Mouse (Mus musculus): Measurements from ENCODE around the gene Gm43518. TPM values are rescaled to one million over a fixed set of nuclear protein-coding genes. Genes with fewer than 3 reads are reported as not detected.

Gm43518 gene
- polyA plus RNA-seq, 1 experiment from 2014 or later, result 2.0 TPM

GRCm38 (mm10) chr5:123938479-123938878 lies 11.3 kb downstream of the Gm43518 start:
- no peak for DNase-seq (ENCODE audit: low spot score)
- WGBS, result 88% methylated on average over 5 of the region's 5 CpGs
- H3K36me3 ChIP-seq (replicated peaks), result no peaks in the 10 kb centered on the region
- H3K27ac ChIP-seq (replicated peaks), result no peak overlapping the region
- no peaks in the 10 kb centered on the region for H3K27me3 ChIP-seq (replicated peaks; ENCODE audit: low read depth, poor library complexity, severe bottlenecking)
- peaks cover 4% of the 10 kb centered on the region for H3K4me1 ChIP-seq
- no peak overlapping the region for H3K4me3 ChIP-seq
- H3K9me3 ChIP-seq, result no peaks in the 10 kb centered on the region

GRCm38 (mm10) chr5:123946546-123946945 lies 19.3 kb downstream of the Gm43518 start:
- DNase-seq (ENCODE audit: low spot score), result no peak
- WGBS, result 69% methylated on average over 4 of the region's 4 CpGs
- no peaks in the 10 kb centered on the region for H3K4me1 ChIP-seq

GRCm38 (mm10) chr5:123947041-123947761 lies 20.0 kb downstream of the Gm43518 start:
- 53% methylated on average over 7 of the region's 7 CpGs for WGBS
- H3K27me3 ChIP-seq (replicated peaks; ENCODE audit: low read depth, poor library complexity, severe bottlenecking), result no peaks in the 10 kb centered on the region
- H3K4me3 ChIP-seq, result no peak overlapping the region
- no peak overlapping the region for H3K27ac ChIP-seq (replicated peaks)
- no peaks in the 10 kb centered on the region for H3K9me3 ChIP-seq
- no peaks in the 10 kb centered on the region for H3K36me3 ChIP-seq (replicated peaks)
- no peak for DNase-seq (ENCODE audit: low spot score)
- H3K4me1 ChIP-seq, result no peaks in the 10 kb centered on the region

More at GRCm38 (mm10) chr5:123946546-123946945, 19.3 kb downstream of the Gm43518 start:
- no peaks in the 10 kb centered on the region for H3K9me3 ChIP-seq
- no peaks in the 10 kb centered on the region for H3K27me3 ChIP-seq (replicated peaks; ENCODE audit: low read depth, poor library complexity, severe bottlenecking)
- no peak overlapping the region for H3K4me3 ChIP-seq
- H3K27ac ChIP-seq (replicated peaks), result no peak overlapping the region
- no peaks in the 10 kb centered on the region for H3K36me3 ChIP-seq (replicated peaks)

GRCm38 (mm10) chr5:123952365-123953045 lies 25.3 kb downstream of the Gm43518 start:
- H3K4me3 ChIP-seq, result no peak overlapping the region
- no peaks in the 10 kb centered on the region for H3K9me3 ChIP-seq
- H3K4me1 ChIP-seq, result peaks cover 5% of the 10 kb centered on the region; the same call in 1 of the 2 replicates
- DNase-seq (ENCODE audit: low spot score), result no peak
- no peaks in the 10 kb centered on the region for H3K36me3 ChIP-seq (replicated peaks)
- WGBS, result 69% methylated on average over 5 of the region's 5 CpGs
- H3K27ac ChIP-seq (replicated peaks), result no peak overlapping the region
- H3K27me3 ChIP-seq (replicated peaks; ENCODE audit: low read depth, poor library complexity, severe bottlenecking), result no peaks in the 10 kb centered on the region

GRCm38 (mm10) chr5:123957213-123957612 lies 30.0 kb downstream of the Gm43518 start:
- no peak overlapping the region for H3K27ac ChIP-seq (replicated peaks)
- H3K36me3 ChIP-seq (replicated peaks), result no peaks in the 10 kb centered on the region
- 90% methylated on average over 8 of the region's 8 CpGs for WGBS
- no peaks in the 10 kb centered on the region for H3K27me3 ChIP-seq (replicated peaks; ENCODE audit: low read depth, poor library complexity, severe bottlenecking)
- no peak overlapping the region for H3K4me3 ChIP-seq
- H3K4me1 ChIP-seq, result peaks cover 17% of the 10 kb centered on the region; the same call in 1 of the 2 replicates
- H3K9me3 ChIP-seq, result no peaks in the 10 kb centered on the region
- DNase-seq (ENCODE audit: low spot score), result no peak

DNA sequence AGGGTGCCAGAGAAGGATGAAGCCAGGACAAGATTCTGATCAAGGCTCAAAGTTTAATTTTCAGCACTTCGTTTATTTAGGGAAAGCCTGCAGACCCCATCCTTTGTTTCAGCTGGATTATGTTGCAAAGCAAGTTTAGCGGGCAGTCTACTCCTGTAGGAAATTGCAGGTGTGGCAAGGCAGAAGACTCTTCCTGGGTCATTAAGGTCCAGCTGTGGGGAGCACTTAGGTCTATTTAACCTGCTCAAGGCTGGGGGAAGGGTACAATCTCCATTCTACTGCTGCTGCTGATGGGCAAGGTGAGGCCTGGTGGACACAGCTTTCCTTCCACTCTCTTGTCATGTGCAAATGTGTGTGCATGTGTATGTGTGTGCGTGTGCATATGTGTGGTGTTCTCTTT lies 31.8 kb downstream of the Gm43518 start:
- H3K4me1 ChIP-seq, result peaks cover 17% of the 10 kb centered on the region; the same call in 1 of the 2 replicates
- H3K4me3 ChIP-seq, result no peak overlapping the region
- H3K9me3 ChIP-seq, result no peaks in the 10 kb centered on the region
- H3K36me3 ChIP-seq (replicated peaks), result no peaks in the 10 kb centered on the region
- no peaks in the 10 kb centered on the region for H3K27me3 ChIP-seq (replicated peaks; ENCODE audit: low read depth, poor library complexity, severe bottlenecking)
- 75% methylated on average over 3 of the region's 3 CpGs for WGBS
- DNase-seq (ENCODE audit: low spot score), result no peak
- no peak overlapping the region for H3K27ac ChIP-seq (replicated peaks)

- Histone ChIP-seq H3K36me3 (replicated peaks) (no peaks in the 10 kb centered on the region), H3K4me3 (no peak overlapping the region), H3K27me3 (replicated peaks; ENCODE audit: low read depth, poor library complexity, severe bottlenecking) (no peaks in the 10 kb centered on the region), H3K27ac (replicated peaks) (no peak overlapping the region), H3K9me3 (no peaks in the 10 kb centered on the region), H3K4me1 (peaks cover 17% of the 10 kb centered on the region; the same call in 1 of the 2 replicates)
- 82% methylated on average over 8 of the region's 8 CpGs for WGBS
- no peak for DNase-seq (ENCODE audit: low spot score)
Observed at GRCm38 (mm10) chr5:123960129-123960528, 32.9 kb downstream of the Gm43518 start.

- no peaks in the 10 kb centered on the region for H3K36me3 ChIP-seq (replicated peaks)
- 89% methylated on average over 12 of the region's 12 CpGs for WGBS
- H3K9me3 ChIP-seq, result no peaks in the 10 kb centered on the region
- no peak for DNase-seq (ENCODE audit: low spot score)
- H3K4me3 ChIP-seq, result no peak overlapping the region
- H3K27me3 ChIP-seq (replicated peaks; ENCODE audit: low read depth, poor library complexity, severe bottlenecking), result no peaks in the 10 kb centered on the region
- no peak overlapping the region for H3K27ac ChIP-seq (replicated peaks)
- H3K4me1 ChIP-seq, result peaks cover 17% of the 10 kb centered on the region; the same call in 1 of the 2 replicates
Observed at GRCm38 (mm10) chr5:123961046-123961445, 33.8 kb downstream of the Gm43518 start.

GRCm38 (mm10) chr5:123964208-123964607 lies 37.0 kb downstream of the Gm43518 start:
- peaks cover under 1% of the 10 kb centered on the region; the same call in 1 of the 2 replicates for H3K4me1 ChIP-seq
- H3K36me3 ChIP-seq (replicated peaks), result no peaks in the 10 kb centered on the region
- H3K27me3 ChIP-seq (replicated peaks; ENCODE audit: low read depth, poor library complexity, severe bottlenecking), result no peaks in the 10 kb centered on the region
- H3K27ac ChIP-seq (replicated peaks), result no peak overlapping the region
- WGBS, result 93% methylated on average over 4 of the region's 4 CpGs
- no peaks in the 10 kb centered on the region for H3K9me3 ChIP-seq
- DNase-seq (ENCODE audit: low spot score), result no peak
- no peak overlapping the region for H3K4me3 ChIP-seq

GRCm38 (mm10) chr5:123966759-123967158 lies 39.5 kb downstream of the Gm43518 start:
- H3K4me3 ChIP-seq, result no peak overlapping the region
- H3K9me3 ChIP-seq, result no peaks in the 10 kb centered on the region
- 0 out of 2 replicates have a peak, but pooled peaks cover 13% of the 10 kb centered on the region for H3K27me3 ChIP-seq (replicated peaks; ENCODE audit: low read depth, poor library complexity, severe bottlenecking)
- 96% methylated on average over 2 of the region's 2 CpGs for WGBS
- no peak overlapping the region for H3K27ac ChIP-seq (replicated peaks)
- H3K36me3 ChIP-seq (replicated peaks), result no peaks in the 10 kb centered on the region
- no peak for DNase-seq (ENCODE audit: low spot score)
- H3K4me1 ChIP-seq, result no peaks in the 10 kb centered on the region

DNA sequence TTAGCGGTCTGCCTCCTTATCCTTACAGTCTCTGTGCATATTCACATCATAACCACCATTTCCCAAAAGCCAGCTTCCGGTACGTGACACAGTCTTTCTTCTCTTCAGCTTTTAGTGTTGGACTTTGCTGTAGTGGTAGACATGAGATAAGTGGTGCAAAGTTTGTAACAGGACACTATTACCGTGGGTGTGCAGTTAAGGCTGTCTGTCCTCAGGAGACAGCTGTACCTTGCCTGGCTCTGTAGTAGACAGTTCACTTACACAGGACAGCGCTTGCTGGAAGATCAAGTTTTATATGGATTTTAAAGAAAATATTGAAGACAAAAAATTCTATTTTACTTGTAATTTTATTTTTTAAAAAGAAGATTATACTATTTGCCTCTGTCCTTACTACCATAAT lies 41.2 kb downstream of the Gm43518 start:
- H3K4me3 ChIP-seq, result no peak overlapping the region
- WGBS, result 84% methylated on average over 5 of the region's 5 CpGs
- H3K27me3 ChIP-seq (replicated peaks; ENCODE audit: low read depth, poor library complexity, severe bottlenecking), result peaks cover 29% of the 10 kb centered on the region
- no peak for DNase-seq (ENCODE audit: low spot score)
- no peaks in the 10 kb centered on the region for H3K9me3 ChIP-seq
- peaks cover 4% of the 10 kb centered on the region for H3K4me1 ChIP-seq
- no peak overlapping the region for H3K27ac ChIP-seq (replicated peaks)
- H3K36me3 ChIP-seq (replicated peaks), result no peaks in the 10 kb centered on the region

DNA sequence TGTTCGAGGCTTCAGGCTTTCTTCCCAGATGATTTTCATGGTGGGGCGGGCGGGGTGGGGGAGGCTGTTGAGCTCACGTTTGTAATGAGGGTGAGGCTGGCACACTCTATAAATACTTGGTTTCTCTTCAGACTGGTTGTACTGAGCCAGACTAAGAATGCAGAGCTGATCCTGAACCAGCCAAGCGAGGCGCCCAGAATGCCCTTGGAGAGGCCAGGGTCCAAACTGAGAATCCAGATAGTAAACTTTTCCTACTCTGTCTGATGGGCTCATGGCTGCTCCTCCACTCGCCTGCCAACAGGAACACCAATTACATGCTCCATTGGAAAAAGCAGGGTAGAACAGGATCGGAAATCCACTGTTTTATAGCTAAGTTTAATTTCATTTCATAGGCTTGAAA lies 42.0 kb downstream of the Gm43518 start:
- Histone ChIP-seq H3K9me3 (no peaks in the 10 kb centered on the region), H3K36me3 (replicated peaks) (no peaks in the 10 kb centered on the region), H3K4me1 (peaks cover 6% of the 10 kb centered on the region), H3K27me3 (replicated peaks; ENCODE audit: low read depth, poor library complexity, severe bottlenecking) (peaks cover 31% of the 10 kb centered on the region), H3K4me3 (no peak overlapping the region), H3K27ac (replicated peaks) (no peak overlapping the region)
- no peak for DNase-seq (ENCODE audit: low spot score)
- WGBS, result 73% methylated on average over 8 of the region's 8 CpGs

DNA sequence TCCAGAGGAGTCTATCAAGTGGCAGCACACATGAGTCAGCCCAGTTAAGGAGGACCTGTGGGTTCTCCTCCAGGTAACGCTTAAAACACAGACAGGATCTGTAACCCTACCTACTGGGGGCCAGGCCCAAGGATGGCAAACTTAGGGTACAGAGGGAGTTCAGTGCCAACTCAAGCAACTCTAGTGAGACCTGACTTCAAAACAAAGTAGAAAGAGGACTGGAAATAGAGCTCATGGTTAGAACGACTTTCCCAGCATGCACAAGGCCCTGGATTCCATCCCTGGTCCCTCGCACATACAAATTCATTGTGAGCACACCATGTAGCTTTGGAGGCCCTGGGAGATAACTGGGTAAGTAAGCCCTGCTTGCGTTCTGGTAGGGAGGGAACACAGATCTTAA lies 43.4 kb downstream of the Gm43518 start:
- WGBS, result 91% methylated on average over 4 of the region's 4 CpGs
- peaks cover 14% of the 10 kb centered on the region for H3K4me1 ChIP-seq
- H3K27me3 ChIP-seq (replicated peaks; ENCODE audit: low read depth, poor library complexity, severe bottlenecking), result peaks cover 44% of the 10 kb centered on the region
- H3K27ac ChIP-seq (replicated peaks), result no peak overlapping the region
- no peak overlapping the region for H3K4me3 ChIP-seq
- DNase-seq (ENCODE audit: low spot score), result no peak
- no peaks in the 10 kb centered on the region for H3K36me3 ChIP-seq (replicated peaks)
- H3K9me3 ChIP-seq, result no peaks in the 10 kb centered on the region
